Mouse (Mus musculus): ENCODE measurements around the gene Kdm8. TPM values are rescaled to one million over a fixed set of nuclear protein-coding genes. Genes with fewer than 3 reads are reported as not detected.
A peak's percentile ranks its signal among the peaks of the same experiment; 100 is the strongest.

Gene Kdm8
- polyA plus RNA-seq, 1 experiment = 4.0 TPM

DNA sequence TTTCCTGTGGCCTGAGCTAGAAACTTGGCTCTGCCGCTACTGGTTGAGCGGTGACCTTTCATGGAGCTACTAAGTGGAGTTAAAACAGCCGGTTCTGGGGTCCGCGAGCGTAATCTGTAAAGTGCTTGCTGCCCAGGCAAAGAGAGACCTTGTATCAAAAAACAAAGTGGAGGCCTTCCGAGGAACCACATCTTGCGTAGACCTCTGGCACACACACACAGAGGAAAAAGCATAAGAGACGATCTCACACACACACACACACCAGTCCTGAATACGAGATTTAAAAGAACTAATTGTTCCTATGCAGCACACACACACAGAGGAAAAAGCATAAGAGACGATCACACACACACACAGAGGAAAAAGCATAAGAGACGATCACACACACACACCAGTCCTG lies 47.3 kb downstream of the Kdm8 start:
- Histone ChIP-seq H3K4me3 (peak overlapping the region; percentile 58), H3K4me2 (ENCODE audit: low read depth) (peak overlapping the region; percentile 95), H3K27me3 (ENCODE audit: control insufficient read depth, insufficient read depth, insufficient read length) (no peaks in the 10 kb centered on the region), H3K79me2 (ENCODE audit: control insufficient read depth, insufficient read depth) (no peaks in the 10 kb centered on the region), H3ac (ENCODE audit: control insufficient read depth, insufficient read length) (peak overlapping the region; percentile 22), H3K36me3 (ENCODE audit: control insufficient read depth, insufficient read depth) (no peaks in the 10 kb centered on the region)
- TF ChIP-seq CEBPB (IDR thresholded peaks at IDR 0.05; ENCODE audit: insufficient read depth, poor library complexity, severe bottlenecking) (no peak), REST (IDR thresholded peaks at IDR 0.05; ENCODE audit: insufficient read depth, insufficient read length) (no peak), TCF3 (IDR thresholded peaks at IDR 0.05; ENCODE audit: insufficient read length, low read depth) (no peak), SRF (IDR thresholded peaks at IDR 0.05; ENCODE audit: control insufficient read depth, insufficient read length, low read depth) (no peak), MYOD1 (IDR thresholded peaks at IDR 0.05; ENCODE audit: control insufficient read depth in 1 of 3, insufficient read length in 2 of 3, low read depth in 2 of 3) (no peak), MYOG (IDR thresholded peaks at IDR 0.05; ENCODE audit: control insufficient read depth in 1 of 3, insufficient read depth in 1 of 3, insufficient read length in 2 of 3, low read depth in 2 of 3) (no peak), POLR2AphosphoS2 (IDR thresholded peaks at IDR 0.05; ENCODE audit: insufficient read length, low read depth) (no peak), E2F4 (IDR thresholded peaks at IDR 0.05; ENCODE audit: insufficient read depth) (no peak), POLR2A (IDR thresholded peaks at IDR 0.05; ENCODE audit: insufficient read length, low read depth) (no peak), USF1 (IDR thresholded peaks at IDR 0.05; ENCODE audit: low read depth) (no peak), MAX (IDR thresholded peaks at IDR 0.05; ENCODE audit: low read depth) (no peak), TCF12 (IDR thresholded peaks at IDR 0.05; ENCODE audit: insufficient read depth, poor library complexity, severe bottlenecking) (no peak)

DNA sequence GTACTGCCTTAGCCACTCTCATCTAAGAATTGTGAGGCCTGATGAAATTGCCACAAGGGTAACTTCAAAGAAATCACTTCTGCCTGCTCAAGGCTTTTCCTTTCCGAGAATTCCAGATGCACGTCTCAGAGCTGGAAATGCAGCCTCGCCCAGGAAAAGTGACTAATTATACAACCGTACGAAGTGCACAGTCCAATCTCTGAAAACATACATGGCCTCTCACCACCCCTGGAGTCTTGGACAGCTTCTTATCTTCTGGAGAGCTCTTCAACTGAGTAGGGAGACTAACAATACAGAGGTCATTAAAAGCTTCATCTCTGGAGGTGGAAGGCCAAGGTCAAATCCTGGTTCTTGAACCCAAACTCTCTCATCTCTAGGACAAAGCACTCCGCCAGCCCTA lies 48.1 kb downstream of the Kdm8 start:
- Histone ChIP-seq H3ac (ENCODE audit: control insufficient read depth, insufficient read length) (no peak overlapping the region), H3K79me2 (ENCODE audit: control insufficient read depth, insufficient read depth) (no peaks in the 10 kb centered on the region), H3K27me3 (ENCODE audit: control insufficient read depth, insufficient read depth, insufficient read length) (no peaks in the 10 kb centered on the region), H3K36me3 (ENCODE audit: control insufficient read depth, insufficient read depth) (no peaks in the 10 kb centered on the region), H3K4me2 (ENCODE audit: low read depth) (no peak overlapping the region), H3K4me3 (no peak overlapping the region)
- TF ChIP-seq E2F4 (IDR thresholded peaks at IDR 0.05; ENCODE audit: insufficient read depth) (no peak), MYOG (IDR thresholded peaks at IDR 0.05; ENCODE audit: control insufficient read depth in 1 of 3, insufficient read depth in 1 of 3, insufficient read length in 2 of 3, low read depth in 2 of 3) (no peak), CEBPB (IDR thresholded peaks at IDR 0.05; ENCODE audit: insufficient read depth, poor library complexity, severe bottlenecking) (no peak), TCF3 (IDR thresholded peaks at IDR 0.05; ENCODE audit: insufficient read length, low read depth) (no peak), MAX (IDR thresholded peaks at IDR 0.05; ENCODE audit: low read depth) (no peak), TCF12 (IDR thresholded peaks at IDR 0.05; ENCODE audit: insufficient read depth, poor library complexity, severe bottlenecking) (no peak), MYOD1 (IDR thresholded peaks at IDR 0.05; ENCODE audit: control insufficient read depth in 1 of 3, insufficient read length in 2 of 3, low read depth in 2 of 3) (no peak), POLR2A (IDR thresholded peaks at IDR 0.05; ENCODE audit: insufficient read length, low read depth) (no peak), SRF (IDR thresholded peaks at IDR 0.05; ENCODE audit: control insufficient read depth, insufficient read length, low read depth) (no peak)

DNA sequence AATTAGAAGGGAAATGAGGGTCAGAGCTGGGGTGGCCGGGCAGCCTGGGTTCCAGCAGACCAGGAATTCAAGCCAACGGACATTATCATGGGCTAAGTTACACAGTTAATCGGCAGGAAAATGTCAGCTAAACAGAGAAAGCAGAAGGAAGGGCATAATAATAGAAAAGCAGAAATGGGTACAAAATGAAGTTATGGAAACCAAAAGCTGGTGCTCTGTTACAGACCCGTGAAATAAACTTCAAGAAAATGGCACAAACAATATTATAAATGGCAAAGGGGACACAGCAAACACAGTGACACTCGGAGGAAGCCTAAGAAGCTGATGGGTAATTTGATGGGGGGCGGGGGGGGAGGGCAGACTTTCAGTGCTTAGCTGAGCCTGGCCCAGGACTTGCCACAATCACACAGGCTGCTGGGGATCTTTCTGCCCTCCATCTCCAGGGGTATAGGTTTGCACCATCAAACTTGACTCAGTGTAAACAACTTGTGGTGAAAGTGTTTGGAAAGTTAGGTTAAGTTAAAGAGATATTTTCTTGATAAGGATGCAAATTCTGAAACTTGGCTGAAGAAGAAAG lies 51.5 kb downstream of the Kdm8 start:
- Histone ChIP-seq H3ac (ENCODE audit: control insufficient read depth, insufficient read length) (no peak overlapping the region), H3K36me3 (ENCODE audit: control insufficient read depth, insufficient read depth) (no peaks in the 10 kb centered on the region), H3K4me2 (ENCODE audit: low read depth) (no peak overlapping the region), H3K4me3 (no peak overlapping the region), H3K27me3 (ENCODE audit: control insufficient read depth, insufficient read depth, insufficient read length) (no peaks in the 10 kb centered on the region), H3K79me2 (ENCODE audit: control insufficient read depth, insufficient read depth) (no peaks in the 10 kb centered on the region)
- no peak for TF ChIP-seq SRF (IDR thresholded peaks at IDR 0.05; ENCODE audit: control insufficient read depth, insufficient read length, low read depth)

DNA sequence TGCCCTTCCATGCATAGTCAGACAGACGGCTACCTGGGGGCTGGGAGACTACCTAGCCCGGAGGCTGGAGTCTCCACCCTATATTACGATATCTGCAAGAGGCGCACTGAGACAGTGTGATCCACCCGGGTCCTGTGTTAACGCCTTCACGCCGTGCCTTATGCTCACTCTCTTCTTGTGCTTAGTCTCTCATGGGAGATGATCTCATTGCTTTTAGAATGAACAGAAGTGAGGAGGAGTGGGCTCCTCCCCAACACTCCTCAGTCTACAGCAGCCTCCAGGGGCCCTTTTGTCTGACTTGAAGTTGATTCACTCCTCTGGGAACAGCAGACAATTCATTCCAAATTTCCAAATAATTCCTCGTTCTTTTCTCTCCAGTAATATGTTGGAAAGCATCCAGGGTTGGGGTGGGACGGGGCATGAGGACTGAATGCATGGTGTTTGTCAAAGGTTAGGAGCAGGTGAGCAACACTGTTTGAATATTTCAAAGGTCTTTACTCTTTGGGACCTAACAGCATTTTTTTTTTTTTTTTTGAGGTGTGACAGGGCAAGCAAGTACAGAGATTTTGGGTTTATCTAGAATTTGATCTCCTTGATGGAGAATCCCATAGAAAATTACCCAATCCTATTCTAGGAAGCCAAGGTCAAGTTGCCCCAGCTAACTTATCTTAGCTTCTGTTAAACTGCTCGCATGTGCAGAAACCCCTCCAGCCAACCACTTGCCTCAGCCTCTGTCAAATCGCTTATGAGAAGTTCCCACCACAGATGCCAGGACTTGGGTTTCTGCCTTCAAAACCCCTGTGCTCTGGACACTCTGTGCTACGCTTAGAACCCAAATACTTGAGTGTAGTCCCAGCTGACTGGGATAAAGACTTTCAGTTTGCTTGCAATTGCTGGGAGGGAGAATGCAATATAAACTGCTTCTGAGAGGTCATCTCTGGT lies 55.7 kb downstream of the Kdm8 start:
- TF ChIP-seq MAX (IDR thresholded peaks at IDR 0.05; ENCODE audit: low read depth) = no peak
- TF ChIP-seq POLR2A (IDR thresholded peaks at IDR 0.05; ENCODE audit: insufficient read length, low read depth) = no peak
- no peak for TF ChIP-seq SRF (IDR thresholded peaks at IDR 0.05; ENCODE audit: control insufficient read depth, insufficient read length, low read depth)
- no peak for TF ChIP-seq MYOD1 (IDR thresholded peaks at IDR 0.05; ENCODE audit: control insufficient read depth in 1 of 3, insufficient read length in 2 of 3, low read depth in 2 of 3)
- no peak for TF ChIP-seq CEBPB (IDR thresholded peaks at IDR 0.05; ENCODE audit: insufficient read depth, poor library complexity, severe bottlenecking)
- TF ChIP-seq TCF3 (IDR thresholded peaks at IDR 0.05; ENCODE audit: insufficient read length, low read depth) = no peak
- TF ChIP-seq E2F4 (IDR thresholded peaks at IDR 0.05; ENCODE audit: insufficient read depth) = no peak
- TF ChIP-seq REST (IDR thresholded peaks at IDR 0.05; ENCODE audit: insufficient read depth, insufficient read length) = no peak
- TF ChIP-seq POLR2AphosphoS2 (IDR thresholded peaks at IDR 0.05; ENCODE audit: insufficient read length, low read depth) = no peak
- no peak for TF ChIP-seq MYOG (IDR thresholded peaks at IDR 0.05; ENCODE audit: control insufficient read depth in 1 of 3, insufficient read depth in 1 of 3, insufficient read length in 2 of 3, low read depth in 2 of 3)
- TF ChIP-seq TCF12 (IDR thresholded peaks at IDR 0.05; ENCODE audit: insufficient read depth, poor library complexity, severe bottlenecking) = no peak
- TF ChIP-seq USF1 (IDR thresholded peaks at IDR 0.05; ENCODE audit: low read depth) = no peak
- H3K4me3 ChIP-seq = no peak overlapping the region

More for the DNA sequence above, 55.7 kb downstream of the Kdm8 start:
- Histone ChIP-seq H3K79me2 (ENCODE audit: control insufficient read depth, insufficient read depth) (no peaks in the 10 kb centered on the region), H3K36me3 (ENCODE audit: control insufficient read depth, insufficient read depth) (no peaks in the 10 kb centered on the region), H3K27me3 (ENCODE audit: control insufficient read depth, insufficient read depth, insufficient read length) (no peaks in the 10 kb centered on the region), H3K4me2 (ENCODE audit: low read depth) (peak overlapping the region; percentile 3), H3ac (ENCODE audit: control insufficient read depth, insufficient read length) (no peak overlapping the region)
